Mouse (Mus musculus) spleen, adult 2 months (tissue): ENCODE results near the gene Nme7.

Experiments used
- CTCF ChIP-seq: fragments of 200-500 bp; IDR thresholded peaks from 2 replicates; pipeline ENCODE4 v1.5.1; 2011; ENCODE audit warnings: mild to moderate bottlenecking, inconsistent platforms; ENCODE audit not compliant: insufficient read depth, insufficient read length, insufficient replicate concordance; ENCODE audit errors: extremely low read depth
- POLR2A ChIP-seq: fragments of 200-500 bp; IDR thresholded peaks from 2 replicates; pipeline ENCODE4 v1.6.1; 2011; ENCODE audit warnings: low read depth, low read length, inconsistent platforms

DNA sequence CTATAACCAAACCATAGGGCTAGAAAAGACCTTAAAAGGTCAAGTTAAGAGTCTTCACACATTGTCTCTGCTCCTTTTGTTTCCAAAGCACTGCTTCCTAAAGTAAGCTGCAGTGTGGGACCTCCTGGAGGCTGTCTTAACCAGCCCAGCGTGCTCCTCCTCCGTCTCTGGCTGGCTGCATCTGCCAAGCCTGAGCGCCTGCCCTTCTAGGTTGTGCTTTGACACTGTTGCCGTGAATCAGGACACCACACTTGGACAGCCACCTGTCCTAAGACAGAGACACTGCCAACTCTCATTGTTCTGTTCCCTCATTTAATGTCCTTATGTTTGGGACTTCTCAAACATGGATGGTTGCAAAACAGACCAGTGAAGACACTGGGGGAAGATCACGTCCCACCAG lies 102.6 kb downstream of the Nme7 start:
- TF ChIP-seq CTCF, result no peak
- no peak for TF ChIP-seq POLR2A
